Mouse (Mus musculus) liver, embryonic 11.5 days (tissue): Measurements from ENCODE around the gene Prl3a1. TPM values are rescaled to one million over a fixed set of nuclear protein-coding genes. Genes with fewer than 3 reads are reported as not detected.

ENCODE experiments used
- ATAC-seq: fragments of 200-750 bp; cut with Nextera tagmentation; replicated peaks from 2 replicates; pipeline ENCODE4 v1.8.0; 2017; ENCODE audit warnings: moderate number of reproducible peaks, mild to moderate bottlenecking, moderate TSS enrichment, moderate library complexity; ENCODE audit not compliant: low FRiP score
- DNase-seq: peaks from one replicate; pipeline ENCODE4 v3.0.0-alpha.2; 2017; ENCODE audit warnings: low spot score
- H3K27ac ChIP-seq: fragments of 300-500 bp; sonication (generic); 2 replicates; pipeline ENCODE4 v1.5.1; 2014; ENCODE audit warnings: mild to moderate bottlenecking, low read depth, low read length, control low read depth
- H3K27me3 ChIP-seq: fragments of 300-500 bp; sonication (generic); replicated peaks from 2 replicates; pipeline ENCODE4 v1.6.1; 2014; ENCODE audit warnings: low read length, mixed read lengths; ENCODE audit not compliant: control insufficient read depth, insufficient read depth
- H3K36me3 ChIP-seq: fragments of 300-500 bp; sonication (generic); 2 replicates; pipeline ENCODE4 v1.6.1; 2014; ENCODE audit warnings: mild to moderate bottlenecking, low read length, moderate library complexity, mixed read lengths; ENCODE audit not compliant: control insufficient read depth, insufficient read depth
- H3K4me1 ChIP-seq: fragments of 300-500 bp; sonication (generic); replicated peaks from 2 replicates; pipeline ENCODE4 v1.6.1; 2014; ENCODE audit warnings: low read length, mixed read lengths; ENCODE audit not compliant: control insufficient read depth, insufficient read depth
- H3K4me2 ChIP-seq: fragments of 300-500 bp; sonication (generic); 2 replicates; pipeline ENCODE4 v1.6.1; 2014; ENCODE audit warnings: mild to moderate bottlenecking, control low read depth, moderate library complexity
- H3K4me3 ChIP-seq: fragments of 300-500 bp; sonication (generic); 2 replicates; pipeline ENCODE4 v1.5.1; 2014; ENCODE audit warnings: low read depth, low read length, control low read depth
- H3K9ac ChIP-seq: fragments of 300-500 bp; sonication (generic); 2 replicates; pipeline ENCODE4 v1.6.1; 2014; ENCODE audit warnings: low read depth, low read length, control low read depth
- H3K9me3 ChIP-seq: fragments of 300-500 bp; sonication (generic); 2 replicates; pipeline ENCODE4 v1.6.1; 2016; ENCODE audit warnings: low read length, inconsistent platforms, mixed read lengths; ENCODE audit not compliant: control insufficient read depth
- WGBS: fragments of 180-500 bp; shearing (Covaris S2); extraction: QIAGEN DNeasy Blood & Tissue Kit; methylation state at CpG from one replicate; pipeline ENCODE4 v1.1.7; 2014; 5-methylcytosine and 5-hydroxymethylcytosine counted together
- polyA plus RNA-seq: library from polyadenylated mRNA; unstranded; fragments of >200 nt; fragmentation: Nextera tagmentation; extraction: Ambion mirVana; gene quantifications from 2 replicates; pipeline ENCODE4 v1.2.1, GENCODE M21; 2014

Gene Prl3a1
- polyA plus RNA-seq = not detected in 2 replicates

DNA sequence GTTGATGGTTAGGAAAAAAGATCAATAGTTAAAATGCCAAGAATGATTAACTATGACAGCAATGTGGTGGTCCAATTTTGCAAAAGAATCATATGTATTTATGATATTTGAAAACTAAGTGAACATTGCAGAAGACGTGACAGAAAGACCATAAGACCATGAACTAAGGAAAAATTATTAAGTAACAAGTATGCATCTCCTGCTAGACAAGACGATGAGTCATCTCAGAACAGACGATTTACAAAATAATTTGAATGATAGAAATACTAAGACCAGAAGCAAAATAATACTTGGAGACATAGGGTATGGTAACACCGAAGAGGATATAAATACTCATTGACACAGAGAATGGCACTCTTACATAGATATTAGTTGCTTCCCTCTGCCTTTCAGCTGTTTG lies at the start of gene Prl3a1:
Gene Prl3a1 (plus strand): TSS at position 301 of the 400 bp plus-strand sequence.
- no peaks in the 10 kb centered on the region for H3K36me3 ChIP-seq
- no peak within 1 kb of the TSS for H3K4me3 ChIP-seq
- ATAC-seq (no peak), DNase-seq (no peak)
- 78% methylated on average over 4 of the region's 4 CpGs for WGBS
- no peaks in the 10 kb centered on the region for H3K4me1 ChIP-seq
- no peaks in the 10 kb centered on the region for H3K27me3 ChIP-seq
- H3K9me3 ChIP-seq = no peaks in the 10 kb centered on the region
- no peak within 1 kb of the TSS for H3K9ac ChIP-seq
- no peak within 1 kb of the TSS for H3K4me2 ChIP-seq
- no peak within 1 kb of the TSS for H3K27ac ChIP-seq

- Histone ChIP-seq H3K36me3 (no peaks in the 10 kb centered on the region), H3K4me1 (no peaks in the 10 kb centered on the region), H3K27me3 (no peaks in the 10 kb centered on the region), H3K9me3 (no peaks in the 10 kb centered on the region), H3K27ac (no peak within 1 kb of the TSS), H3K9ac (no peak within 1 kb of the TSS), H3K4me2 (no peak within 1 kb of the TSS), H3K4me3 (no peak within 1 kb of the TSS)
- ATAC-seq (no peak), DNase-seq (no peak)
- WGBS = 88% methylated on average over 1 of the region's 1 CpGs
Observed at GRCm38 (mm10) chr13:27241547-27241946, 17.7 kb upstream of the Prl3a1 start, which contains the start of gene Prl3b1. TSS of gene Prl3b1 (plus strand) at chr13:27241847.

GRCm38 (mm10) chr13:27312334-27313225 lies 53.3 kb downstream of the Prl3a1 start, which contains the start of gene Prl6a1:
TSS of gene Prl6a1 (plus strand) at chr13:27312627.
- Histone ChIP-seq H3K36me3 (no peaks in the 10 kb centered on the region), H3K4me1 (no peaks in the 10 kb centered on the region), H3K4me2 (no peak within 1 kb of the TSS), H3K9ac (no peak within 1 kb of the TSS), H3K27ac (no peak within 1 kb of the TSS), H3K9me3 (no peaks in the 10 kb centered on the region), H3K4me3 (no peak within 1 kb of the TSS), H3K27me3 (no peaks in the 10 kb centered on the region)
- ATAC-seq (no peak), DNase-seq (no peak)
- WGBS = 78% methylated on average over 7 of the region's 7 CpGs

Other genes with a start within 250 kb of the Prl3a1 start
- not detected in 2 replicates for gene Prl, start 201.9 kb upstream of the Prl3a1 start, polyA plus RNA-seq
- not detected in 2 replicates for gene Prl3d1, start 165.2 kb upstream of the Prl3a1 start, polyA plus RNA-seq
- not detected in 2 replicates for gene Prl3d2, start 137.7 kb upstream of the Prl3a1 start, polyA plus RNA-seq
- not detected in 2 replicates for gene Prl3d3, start 102.6 kb upstream of the Prl3a1 start, polyA plus RNA-seq
- not detected in 2 replicates for gene Prl3c1, start 62.8 kb upstream of the Prl3a1 start, polyA plus RNA-seq
- gene Prl3b1, start 17.6 kb upstream of the Prl3a1 start, polyA plus RNA-seq = not detected in 2 replicates
- gene Prl6a1, start 53.2 kb downstream of the Prl3a1 start, polyA plus RNA-seq = not detected in 2 replicates
- not detected in 2 replicates for gene Prl8a2, start 86.2 kb downstream of the Prl3a1 start, polyA plus RNA-seq
- gene Prl2b1, start 131.4 kb downstream of the Prl3a1 start, polyA plus RNA-seq = not detected in 2 replicates
- not detected in 2 replicates for gene Prl8a6, start 179.3 kb downstream of the Prl3a1 start, polyA plus RNA-seq